Mouse (Mus musculus) right cerebral cortex, postnatal 14 days (tissue): ENCODE measurements at regions not wholly inside any gene's neighbourhood (a gene's known extent, or its start where the extent isn't known, plus 50 kb on each side); places are given as distances from the start of the nearest gene placed in this dataset.

Source experiments
- DNase-seq: peaks from one replicate; pipeline ENCODE4 v3.0.0; 2022

- DNase-seq: no peak
Measured at GRCm38 (mm10) chr19:56108796-56109195, 178.1 kb upstream of the Habp2 start.

- no peak for DNase-seq
Measured at GRCm38 (mm10) chr19:56115552-56116284, 171.2 kb upstream of the Habp2 start.

- no peak for DNase-seq
Measured at GRCm38 (mm10) chr19:56116285-56116680, 170.7 kb upstream of the Habp2 start.

- DNase-seq: no peak
Measured at GRCm38 (mm10) chr19:56120723-56121122, 166.2 kb upstream of the Habp2 start.

GRCm38 (mm10) chr19:56122186-56122585 is 164.8 kb upstream of the Habp2 start:
- DNase-seq: no peak

GRCm38 (mm10) chr19:56131556-56131955 is 155.4 kb upstream of the Habp2 start:
- no peak for DNase-seq

DNA sequence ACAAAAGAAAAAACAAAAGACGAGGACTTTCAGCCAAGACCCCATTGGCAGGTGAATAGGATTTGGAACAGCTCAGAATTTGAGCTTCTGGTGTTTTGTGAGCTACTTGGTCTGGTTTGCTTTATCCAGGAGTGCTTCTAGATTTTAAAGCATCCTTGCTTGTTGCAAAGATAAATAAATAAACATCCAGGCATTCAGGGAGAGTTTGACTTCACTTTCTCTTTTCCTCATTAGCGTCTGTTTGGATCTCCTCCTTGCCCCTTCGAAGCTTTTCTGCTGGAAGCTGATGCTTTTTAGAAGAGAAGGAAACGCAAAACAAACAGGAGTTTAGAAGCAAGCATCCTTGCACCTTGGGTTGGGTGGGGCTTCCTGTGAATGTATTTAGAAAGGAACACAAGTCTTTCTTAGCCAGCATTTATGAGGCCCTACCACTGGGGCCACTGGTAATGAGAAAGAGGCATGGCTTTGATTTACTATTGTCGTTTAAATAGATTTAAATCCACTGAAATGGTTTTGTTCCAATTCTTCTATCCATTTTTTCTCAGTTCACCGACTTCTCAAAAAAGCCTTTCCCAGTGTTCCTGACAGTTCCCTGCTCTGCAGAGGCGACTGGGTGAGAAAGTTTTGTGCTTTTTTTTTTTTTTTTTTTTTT is 153.9 kb upstream of the Habp2 start:
- no peak for DNase-seq

DNA sequence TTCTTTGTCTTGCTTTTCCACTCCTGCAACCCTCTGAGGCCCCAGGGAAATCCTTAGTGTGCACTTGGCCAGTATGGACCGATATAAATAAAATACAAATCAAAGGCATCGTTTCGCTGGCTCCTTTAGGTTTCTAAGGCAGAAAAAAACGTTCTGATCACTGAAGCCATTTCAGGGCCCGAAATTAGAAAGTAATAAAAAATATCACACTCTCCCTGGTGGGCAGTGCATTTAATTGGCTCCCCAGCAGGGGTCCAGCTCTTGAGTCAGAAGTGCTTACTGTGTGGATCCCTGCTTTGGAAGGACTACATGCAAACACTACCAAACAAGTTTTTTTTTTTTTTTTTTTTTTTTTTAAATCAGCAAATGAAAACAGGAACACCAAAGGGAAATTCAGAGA is 153.4 kb upstream of the Habp2 start:
- no peak for DNase-seq

GRCm38 (mm10) chr19:56134081-56134818 is 152.7 kb upstream of the Habp2 start:
- peak; percentile 78 for DNase-seq

GRCm38 (mm10) chr19:56135306-56135928 is 151.5 kb upstream of the Habp2 start:
- DNase-seq: no peak

GRCm38 (mm10) chr19:56140540-56140939 is 146.4 kb upstream of the Habp2 start:
- no peak for DNase-seq

DNA sequence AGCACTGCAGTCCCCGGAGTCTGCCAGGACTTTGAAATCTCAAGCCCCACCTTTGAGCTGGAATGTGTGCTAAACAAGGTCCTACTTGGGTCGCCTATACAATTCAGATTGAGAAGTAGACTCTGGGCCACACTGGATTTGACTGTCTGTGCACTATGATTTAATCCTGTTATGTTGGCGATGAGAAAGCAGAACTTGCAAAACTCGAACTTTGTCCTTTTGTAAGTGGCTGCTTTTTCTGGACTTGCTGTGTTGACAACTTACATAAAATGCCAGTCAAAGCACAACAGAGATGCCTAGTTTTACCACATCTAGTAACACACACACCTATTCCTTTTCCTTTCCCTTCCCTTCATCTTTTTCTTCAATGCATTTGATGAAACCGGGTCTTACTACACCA is 142.7 kb upstream of the Habp2 start:
- DNase-seq: no peak

GRCm38 (mm10) chr19:56157120-56157519 is 129.8 kb upstream of the Habp2 start:
- no peak for DNase-seq

DNA sequence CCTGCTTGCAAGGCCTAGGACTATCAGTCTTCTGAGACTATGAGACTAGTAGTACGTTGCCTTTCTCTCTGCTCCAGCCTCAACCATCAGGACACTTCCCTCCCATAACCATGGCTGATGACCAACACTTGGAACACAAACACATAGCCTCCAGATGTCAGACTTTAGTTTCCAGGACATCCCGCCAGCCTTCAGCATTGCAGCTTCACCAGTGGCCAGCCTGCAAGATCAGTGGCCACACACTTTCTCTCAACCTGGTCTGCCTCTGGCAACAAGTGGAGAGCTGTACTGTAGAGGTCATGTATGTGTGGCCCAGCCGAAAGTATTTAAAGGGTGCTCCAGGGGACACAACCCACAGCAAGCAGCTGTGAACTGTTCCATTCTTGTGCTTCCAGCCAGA is 124.8 kb upstream of the Habp2 start:
- DNase-seq: no peak

GRCm38 (mm10) chr19:56169133-56169997 is 117.6 kb upstream of the Habp2 start:
- no peak for DNase-seq

DNA sequence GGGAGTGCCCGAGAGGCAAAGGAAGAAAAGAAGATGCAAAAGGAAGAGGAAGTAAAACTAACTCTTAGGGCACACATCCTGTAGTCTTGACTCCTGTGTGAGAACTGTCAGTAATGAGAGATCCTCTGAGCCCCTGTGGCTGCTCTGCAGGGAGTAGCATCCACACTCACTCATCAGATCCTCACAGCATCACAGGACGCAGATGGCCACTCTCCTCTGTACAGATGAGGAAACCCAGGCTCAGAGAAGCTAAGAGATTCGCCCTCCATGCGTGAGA is 117.0 kb upstream of the Habp2 start:
- DNase-seq: no peak

DNA sequence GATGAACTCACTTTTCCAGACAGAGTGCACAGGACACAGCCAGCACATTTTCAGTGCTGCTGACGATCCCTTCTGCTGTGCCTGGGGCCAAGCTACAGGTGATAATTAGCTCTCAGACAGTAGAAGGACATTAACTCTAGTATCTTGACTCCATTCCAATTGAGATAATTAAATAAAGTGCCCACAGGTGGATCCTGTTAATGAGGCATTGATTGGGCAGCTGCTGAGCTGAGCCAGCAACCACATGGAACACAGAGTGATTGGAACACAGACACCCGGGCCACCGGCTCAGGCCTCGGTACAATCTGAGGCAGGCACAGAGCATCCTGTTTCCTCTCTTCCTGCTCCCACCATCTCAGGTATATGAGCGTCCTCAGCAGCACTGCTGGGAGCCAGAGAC is 114.5 kb upstream of the Habp2 start:
- no peak for DNase-seq

- no peak for DNase-seq
Measured at GRCm38 (mm10) chr19:56176059-56176458, 110.9 kb upstream of the Habp2 start.

- DNase-seq: no peak
Measured at GRCm38 (mm10) chr19:56177231-56177745, 109.6 kb upstream of the Habp2 start.

DNA sequence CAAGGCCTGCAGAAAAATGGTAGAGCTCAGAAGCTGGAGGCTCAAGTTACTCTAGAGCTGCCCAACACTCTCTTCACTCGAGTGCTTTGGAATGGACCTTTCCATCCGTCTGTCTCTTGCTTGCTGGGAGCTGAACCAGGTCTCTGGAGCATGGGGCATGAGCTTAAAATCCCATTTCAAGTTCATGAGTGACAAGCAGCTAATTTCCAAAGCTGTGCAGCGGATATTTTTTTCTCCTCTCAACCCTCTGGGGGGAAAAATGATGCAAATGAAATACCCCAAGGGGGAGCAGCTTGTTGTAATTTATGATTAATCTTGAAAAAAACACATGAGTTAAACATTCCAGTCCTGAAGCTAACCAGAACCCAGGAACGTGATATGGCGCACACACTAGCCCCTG is 101.2 kb upstream of the Habp2 start:
- no peak for DNase-seq

- DNase-seq: no peak
Measured at GRCm38 (mm10) chr19:56189185-56189584, 97.8 kb upstream of the Habp2 start.

GRCm38 (mm10) chr19:56190222-56190621 is 96.7 kb upstream of the Habp2 start:
- no peak for DNase-seq
